Mouse (Mus musculus) right cerebral cortex, postnatal 10 days (tissue): ENCODE results near the gene Mras.
A peak's percentile ranks its signal among the peaks of the same experiment; 100 is the strongest.

ENCODE experiments used
- DNase-seq, 2 experiments: peaks; one replicate each; pipeline ENCODE4 v3.0.0; 2021; ENCODE audit warnings: low spot score in 2 of 2

The Mras gene

DNA sequence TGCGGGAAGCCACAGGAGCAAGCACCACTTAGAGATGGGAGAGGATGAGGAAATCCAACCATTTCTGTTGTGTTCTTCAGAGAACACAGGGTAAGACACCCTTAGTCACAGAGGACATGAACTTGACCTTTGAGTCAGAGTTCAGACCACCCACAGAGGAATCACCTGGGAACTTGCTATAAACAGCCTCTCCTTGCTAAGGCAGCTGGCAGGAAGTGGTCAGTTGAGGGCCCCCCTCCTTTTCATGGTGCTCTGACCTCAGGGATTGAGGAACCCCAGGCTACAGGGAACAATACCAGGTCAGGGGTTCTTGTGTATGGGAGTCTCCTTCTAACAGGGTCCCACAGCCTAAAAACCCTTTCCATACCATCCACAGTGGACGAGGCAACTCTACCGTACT is 20.4 kb downstream of the Mras start:
- no peak for DNase-seq

- no peak for DNase-seq
Measured at GRCm38 (mm10) chr9:99411785-99412184, 25.4 kb downstream of the Mras start.

GRCm38 (mm10) chr9:99411093-99411492 is 26.1 kb downstream of the Mras start:
- DNase-seq: no peak

DNA sequence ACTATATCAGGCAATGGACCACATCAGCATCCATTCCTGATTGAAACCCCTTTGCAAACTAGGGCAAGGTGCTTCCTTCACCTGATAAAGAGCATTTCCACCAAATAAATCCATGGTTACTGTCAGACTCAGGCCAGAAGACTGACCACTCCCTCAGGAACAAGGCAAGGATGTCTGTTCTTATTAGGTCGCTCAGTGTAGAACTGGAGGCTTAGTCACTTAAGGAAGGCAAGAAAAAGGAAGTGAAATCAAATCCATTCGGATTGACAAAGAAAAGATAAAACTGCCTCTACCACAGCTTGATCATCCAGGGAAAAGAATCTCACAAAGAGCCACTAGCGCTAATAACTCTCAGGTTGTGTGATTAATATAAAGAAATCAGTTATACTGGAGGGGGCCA is 27.9 kb downstream of the Mras start:
- no peak for DNase-seq

- peak; percentile 76 to 82 for DNase-seq
Measured at GRCm38 (mm10) chr9:99401288-99401974, 35.8 kb downstream of the Mras start.

DNA sequence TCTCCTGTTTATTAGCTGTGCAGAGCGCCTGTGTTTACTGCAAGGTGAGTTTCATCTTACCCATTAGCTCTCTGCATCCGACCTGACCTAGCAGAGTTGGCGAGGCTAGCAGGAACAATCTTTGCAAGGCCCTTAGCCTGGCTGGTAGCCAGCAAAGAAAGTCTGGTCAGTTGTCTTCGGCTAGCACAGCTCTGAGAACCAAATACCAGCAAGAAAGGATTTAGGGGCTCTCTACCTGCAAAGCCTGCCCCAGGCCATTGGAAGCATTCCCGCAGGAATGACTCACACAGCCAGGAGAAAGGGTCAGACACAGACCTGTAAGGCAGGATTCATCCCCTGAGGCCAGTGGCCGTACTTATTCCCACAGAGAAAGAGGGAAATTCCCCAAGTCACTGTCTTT is 36.4 kb downstream of the Mras start:
- DNase-seq: no peak

DNA sequence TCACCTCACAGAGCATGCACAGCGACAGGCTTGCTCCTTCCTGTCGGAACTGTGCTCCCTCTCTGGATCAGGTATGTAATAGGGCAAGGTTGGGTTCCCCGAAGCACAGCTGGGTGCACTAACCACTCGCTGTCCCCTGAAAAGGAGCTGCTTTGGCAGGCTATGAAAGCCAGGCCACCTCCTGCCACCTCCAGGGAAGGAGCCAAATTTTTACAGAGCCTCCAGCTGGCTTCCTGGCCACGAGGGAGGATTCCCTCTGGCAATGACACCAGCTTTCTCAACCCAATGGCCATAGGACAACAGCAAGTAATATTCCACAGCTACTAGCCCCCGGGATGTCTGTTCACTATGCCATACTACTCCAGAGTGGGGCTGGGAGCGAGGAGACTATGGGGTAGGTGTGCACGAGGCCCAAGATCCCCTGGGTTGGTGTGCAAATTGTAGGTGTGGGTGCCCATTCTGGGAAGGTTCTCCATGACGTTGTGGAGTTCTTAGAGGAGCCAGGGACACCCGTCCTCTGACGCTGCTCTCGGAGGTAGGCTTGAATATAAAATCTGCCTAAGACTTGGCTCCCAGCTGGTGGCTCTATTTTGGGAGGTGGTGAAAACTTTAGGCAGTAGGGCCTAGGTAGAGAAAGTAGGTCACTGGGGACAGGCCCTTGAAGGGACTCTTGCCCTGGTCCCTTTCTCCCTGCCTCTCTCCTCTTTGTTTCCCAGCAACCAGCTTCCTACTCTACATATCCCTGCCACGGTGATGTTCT is 39.9 kb downstream of the Mras start:
- DNase-seq: no peak

GRCm38 (mm10) chr9:99394366-99394765 is 42.8 kb downstream of the Mras start:
- no peak for DNase-seq

DNA sequence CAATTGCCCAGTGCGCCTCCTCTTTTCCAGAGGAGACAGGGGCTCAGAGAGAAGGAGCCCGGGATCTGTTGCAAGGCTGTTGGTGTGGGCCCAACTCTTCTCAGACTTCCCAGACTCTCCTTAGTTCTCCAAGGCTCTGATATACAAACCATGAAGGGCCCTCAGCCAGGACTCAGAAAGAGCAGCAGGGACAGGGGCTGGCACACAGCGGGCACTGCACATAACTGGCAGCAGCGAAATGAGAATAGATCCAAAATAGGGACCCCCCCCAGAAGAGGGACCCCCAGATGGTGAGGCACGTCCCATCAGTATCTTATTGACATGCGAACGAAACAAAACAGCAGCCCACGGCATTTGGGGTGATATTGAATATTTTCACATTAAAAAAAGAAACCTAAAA is 44.0 kb downstream of the Mras start:
- no peak for DNase-seq

- DNase-seq: no peak
Measured at GRCm38 (mm10) chr9:99391557-99391956, 45.6 kb downstream of the Mras start.

- DNase-seq: no peak
Measured at GRCm38 (mm10) chr9:99390716-99391115, 46.5 kb downstream of the Mras start.

DNA sequence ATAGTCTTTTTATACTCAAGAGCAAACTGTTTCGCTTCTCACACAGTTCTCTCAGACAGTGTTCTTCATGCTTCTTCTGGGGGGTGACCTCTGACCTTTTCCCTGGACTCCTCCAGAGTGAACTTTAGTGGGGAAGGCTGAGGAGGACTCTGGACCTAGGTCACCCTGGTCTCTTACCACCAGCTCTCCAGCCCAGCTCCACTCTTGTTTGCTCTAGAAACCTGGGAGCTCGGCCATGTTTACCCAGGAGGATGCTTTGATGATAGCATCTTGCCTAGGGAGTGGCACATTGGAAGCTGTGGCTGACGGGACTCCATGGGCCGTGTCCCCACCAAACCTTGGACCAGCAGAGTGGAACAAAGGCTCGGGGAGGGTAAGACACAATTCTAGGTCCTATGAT is 47.0 kb downstream of the Mras start:
- DNase-seq: no peak

DNA sequence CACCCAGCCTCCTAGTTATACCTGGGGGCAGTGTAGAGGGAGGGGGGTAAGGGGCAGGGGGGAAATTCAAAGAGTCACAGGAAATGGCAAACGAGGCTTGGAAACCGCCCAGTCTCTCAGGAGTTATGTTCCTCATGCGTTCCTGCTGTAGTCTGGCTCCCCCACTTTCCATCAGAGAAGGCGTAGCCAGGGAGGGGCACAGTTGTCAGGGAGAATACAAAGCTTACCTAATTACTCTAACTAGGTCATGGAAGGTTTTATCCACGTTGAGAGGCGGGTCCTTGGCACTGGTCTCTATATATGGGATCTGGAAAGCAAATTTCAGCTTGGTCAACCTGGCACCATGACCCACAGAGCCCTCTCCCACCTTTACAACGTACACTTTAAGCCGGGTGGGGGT is 47.7 kb downstream of the Mras start:
- DNase-seq: no peak

GRCm38 (mm10) chr9:99388856-99389255 is 48.3 kb downstream of the Mras start:
- DNase-seq: no peak

DNA sequence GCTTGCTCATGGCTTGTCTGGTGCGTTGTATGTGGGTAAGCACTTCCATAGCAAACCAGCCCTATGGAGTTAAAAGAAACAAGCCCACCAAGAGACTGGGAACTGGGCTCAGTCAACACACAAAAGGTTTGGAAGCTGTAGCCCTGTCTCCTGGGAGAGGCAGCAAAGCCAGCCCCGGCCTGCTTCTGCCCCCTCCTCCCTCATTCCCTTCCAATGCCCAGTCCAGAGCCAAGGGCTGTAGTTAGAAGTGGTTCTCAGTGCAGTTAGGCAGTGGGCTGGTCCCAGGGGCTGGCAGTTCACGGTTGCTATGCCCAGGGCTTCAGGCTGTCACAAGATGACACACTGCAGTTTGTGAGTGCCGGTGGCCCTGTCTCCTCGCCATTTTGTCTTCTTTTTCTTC is 49.1 kb downstream of the Mras start:
- peak; percentile 73 to 79 for DNase-seq

DNA sequence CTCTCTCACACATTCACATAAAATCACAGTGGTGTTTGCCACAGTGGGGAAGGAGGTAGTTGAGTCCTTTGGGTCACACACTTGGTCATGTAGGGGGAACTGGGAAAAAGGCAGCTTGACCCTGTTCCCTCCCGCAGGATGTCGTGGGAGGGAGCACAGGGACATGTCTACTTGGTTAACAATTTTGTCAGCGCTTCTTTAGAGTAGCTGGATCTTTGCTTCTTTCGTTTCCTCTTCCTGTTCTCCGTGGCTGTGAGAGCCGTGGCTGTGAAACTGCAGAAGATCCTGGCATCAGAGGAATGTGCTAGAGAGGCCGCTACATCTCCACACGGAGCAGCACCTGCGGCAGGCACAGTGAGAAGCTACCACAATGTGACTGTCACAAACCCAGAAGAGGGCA is 54.6 kb downstream of the Mras start:
- no peak for DNase-seq

DNA sequence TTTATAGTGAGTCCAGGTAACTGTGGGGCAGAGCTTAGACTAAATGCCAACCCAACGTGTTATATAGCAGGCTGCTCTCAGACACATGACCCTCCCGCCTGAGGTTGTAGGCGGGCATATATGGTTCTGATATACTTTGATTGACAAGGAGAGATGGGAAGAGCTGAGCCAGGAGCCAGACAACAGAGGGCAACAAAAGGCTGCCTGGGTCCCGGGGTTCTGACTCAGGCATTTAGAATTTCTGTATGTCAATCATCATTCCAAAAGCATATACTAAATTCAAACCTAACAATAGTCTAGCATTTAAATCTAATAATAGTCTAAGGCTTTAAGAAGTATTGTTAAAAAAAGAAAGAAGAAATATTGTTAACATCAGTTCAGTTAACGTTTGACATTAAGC is 58.0 kb downstream of the Mras start:
- DNase-seq: no peak

- peak in 1 of 2 experiments; percentile 64 for DNase-seq
Measured at GRCm38 (mm10) chr9:99376591-99377418, 60.4 kb downstream of the Mras start.

DNA sequence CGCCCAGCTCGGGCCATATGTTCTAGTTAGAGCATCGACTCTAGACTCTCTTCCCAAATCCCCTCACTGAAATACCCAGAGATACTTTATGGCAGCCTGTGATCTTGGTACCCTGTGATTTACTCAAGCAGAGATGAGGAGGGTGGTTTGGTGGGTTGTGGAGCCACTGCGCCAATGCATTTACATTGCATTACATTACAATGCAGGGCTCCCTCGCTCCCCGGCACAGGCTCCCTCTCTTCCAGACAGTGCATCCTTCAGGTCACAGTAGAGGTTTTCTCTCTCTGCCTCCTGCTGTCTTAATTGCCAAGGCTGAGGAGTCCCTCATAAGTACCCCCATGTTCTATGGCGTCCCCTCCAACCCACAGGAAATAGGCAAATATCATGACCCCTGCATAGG is 68.8 kb downstream of the Mras start:
- DNase-seq: no peak

DNA sequence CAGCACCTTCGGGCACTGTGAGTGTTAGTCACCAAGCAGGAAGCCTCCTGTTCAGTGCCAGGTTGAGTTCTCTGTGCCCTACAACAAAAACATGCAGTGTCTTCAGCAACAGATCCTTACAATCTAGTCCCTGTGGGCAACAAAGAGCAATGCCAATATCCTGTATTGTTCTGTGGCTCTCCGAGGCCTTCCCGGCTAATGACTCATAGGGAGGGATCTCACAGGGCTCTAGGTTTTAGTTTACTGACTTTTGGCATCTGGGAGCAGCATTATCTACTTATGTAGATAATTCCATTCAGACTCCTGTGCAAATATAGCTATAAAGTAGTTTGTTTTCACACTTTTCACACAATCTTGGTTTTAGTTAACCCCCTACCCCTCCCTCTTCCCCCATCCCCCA is 71.3 kb downstream of the Mras start:
- no peak for DNase-seq

GRCm38 (mm10) chr9:99363076-99363475 is 74.1 kb downstream of the Mras start:
- no peak for DNase-seq

- no peak for DNase-seq
Measured at GRCm38 (mm10) chr9:99361946-99362345, 75.2 kb downstream of the Mras start.

- DNase-seq: no peak
Measured at GRCm38 (mm10) chr9:99359012-99359411, 78.2 kb downstream of the Mras start.
